22 mouse cellular contexts compared by ENCODE assay signal in genomic region chr14:102505696-102506321, GRCm38 (mm10).
DNase-seq lines count a peak whose midpoint lies in the region; ATAC-seq and TF ChIP-seq lines count a peak whose summit lies in the region.
"Had no signal": no experiment of that assay in that cellular context is flagged by ENCODE, and none has a peak within 500 bp of the region (broad histone marks: within the 10 kb centered on the region; RNA-seq: fewer than 3 reads in every experiment).

No protein-coding gene starts in this region.

- DNase-seq in gastrocnemius, postnatal 25 days = peak; percentile 7
- no peak for DNase-seq in gastrocnemius, adult 8-10 months (ENCODE audit: low spot score in 2 of 2)
- DNase-seq in kidney, postnatal 0 days (ENCODE audit: low spot score) = peak; percentile 14
- DNase-seq in kidney, postnatal 25 days = no peak
- DNase-seq in limb, embryonic 14.5 days (ENCODE audit: low spot score) = peak; percentile 68
- DNase-seq in spleen, adult 18-20 months = no peak
- DNase-seq in ovary, postnatal 14 days (ENCODE audit: low spot score) = no peak
- DNase-seq: adrenal gland, adult 2 months; B cell, adult 2 months; cerebellum, adult 9-10 months; midbrain, embryonic 14.5 days; right cerebral cortex, postnatal 14 days; thymus, adult 18-20 months had no signal

- H3K9me3 ChIP-seq in kidney, postnatal 0 days (replicated peaks; ENCODE audit: low read length) = no peaks in the 10 kb centered on the region
- no peaks in the 10 kb centered on the region for H3K9me3 ChIP-seq in embryonic facial prominence, embryonic 13.5 days
- no peaks in the 10 kb centered on the region for H3K9me3 ChIP-seq in limb, embryonic 14.5 days (ENCODE audit: control insufficient read depth, low read length)
- H3K9me3 ChIP-seq: forebrain, embryonic 12.5 days; limb, embryonic 13.5 days; liver, embryonic 15.5 days; megakaryocyte, embryonic 14.5 days; neural tube, embryonic 15.5 days; stomach, embryonic 15.5 days had no signal

- no peak overlapping the region for H3K9ac ChIP-seq in kidney, postnatal 0 days (ENCODE audit: low read depth, low read length)
- H3K9ac ChIP-seq in embryonic facial prominence, embryonic 13.5 days = no peak overlapping the region
- no peak overlapping the region for H3K9ac ChIP-seq in limb, embryonic 14.5 days (ENCODE audit: low read depth, low read length, severe bottlenecking)
- H3K9ac ChIP-seq: forebrain, embryonic 12.5 days; limb, embryonic 13.5 days; liver, embryonic 15.5 days; neural tube, embryonic 15.5 days; stomach, embryonic 15.5 days had no signal

- no peak overlapping the region for H3K4me2 ChIP-seq in kidney, postnatal 0 days (ENCODE audit: low read length)
- H3K4me2 ChIP-seq in embryonic facial prominence, embryonic 13.5 days = no peak overlapping the region
- H3K4me2 ChIP-seq in limb, embryonic 14.5 days (replicated peaks; ENCODE audit: low read depth, low read length, severe bottlenecking) = no peak overlapping the region
- H3K4me2 ChIP-seq: forebrain, embryonic 12.5 days; limb, embryonic 13.5 days; liver, embryonic 15.5 days; neural tube, embryonic 15.5 days; stomach, embryonic 15.5 days had no signal

- H3K27me3 ChIP-seq in kidney, postnatal 0 days (ENCODE audit: insufficient read depth, low read length) = no peaks in the 10 kb centered on the region
- H3K27me3 ChIP-seq in embryonic facial prominence, embryonic 13.5 days = no peaks in the 10 kb centered on the region
- no peaks in the 10 kb centered on the region for H3K27me3 ChIP-seq in limb, embryonic 14.5 days (ENCODE audit: control insufficient read depth, insufficient read depth, low read length)
- H3K27me3 ChIP-seq: forebrain, embryonic 12.5 days; limb, embryonic 13.5 days; liver, embryonic 15.5 days; megakaryocyte, embryonic 14.5 days; neural tube, embryonic 15.5 days; stomach, embryonic 15.5 days had no signal

- H3K27ac ChIP-seq in kidney, postnatal 0 days = no peak overlapping the region
- peak overlapping the region; percentile 12; the same call in 1 of the 2 replicates for H3K27ac ChIP-seq in embryonic facial prominence, embryonic 13.5 days
- H3K27ac ChIP-seq in limb, embryonic 14.5 days (replicated peaks; ENCODE audit: low read depth, low read length) = no peak overlapping the region
- H3K27ac ChIP-seq: forebrain, embryonic 12.5 days; limb, embryonic 13.5 days; liver, embryonic 15.5 days; neural tube, embryonic 15.5 days; stomach, embryonic 15.5 days had no signal

- WGBS in kidney, postnatal 0 days = 76% methylated on average over 3 of the region's 3 CpGs
- WGBS in embryonic facial prominence, embryonic 13.5 days = 43% methylated on average over 3 of the region's 3 CpGs
- WGBS in limb, embryonic 14.5 days = 48% methylated on average over 3 of the region's 3 CpGs

- no peak for TF ChIP-seq POLR2A in limb, embryonic 14.5 days (IDR thresholded peaks at IDR 0.05; ENCODE audit: borderline replicate concordance, extremely low read depth, insufficient read depth, insufficient read length)

- H3K36me3 ChIP-seq in kidney, postnatal 0 days (ENCODE audit: insufficient read depth, low read length) = no peaks in the 10 kb centered on the region
- H3K36me3 ChIP-seq in embryonic facial prominence, embryonic 13.5 days = no peaks in the 10 kb centered on the region
- H3K36me3 ChIP-seq in limb, embryonic 14.5 days (ENCODE audit: control insufficient read depth, insufficient read depth, low read length) = no peaks in the 10 kb centered on the region
- H3K36me3 ChIP-seq: forebrain, embryonic 12.5 days; limb, embryonic 13.5 days; liver, embryonic 15.5 days; neural tube, embryonic 15.5 days; stomach, embryonic 15.5 days had no signal

- no peak for ATAC-seq in kidney, postnatal 0 days (replicated peaks; ENCODE audit: low FRiP score, low read depth)
- no peak for ATAC-seq in embryonic facial prominence, embryonic 13.5 days (ENCODE audit: insufficient number of reproducible peaks, insufficient read depth, low FRiP score, low TSS enrichment, low read depth)
- ATAC-seq in limb, embryonic 14.5 days (ENCODE audit: low FRiP score, low read depth) = no peak
- ATAC-seq: hindbrain, embryonic 16.5 days; intestine, embryonic 16.5 days had no signal

- no peak for TF ChIP-seq CTCF in kidney, postnatal 0 days (IDR thresholded peaks at IDR 0.05; ENCODE audit: low read depth)

- no peak overlapping the region for H3K4me3 ChIP-seq in kidney, postnatal 0 days (replicated peaks; ENCODE audit: low read depth, low read length)
- no peak overlapping the region for H3K4me3 ChIP-seq in embryonic facial prominence, embryonic 13.5 days
- H3K4me3 ChIP-seq in limb, embryonic 14.5 days (replicated peaks; ENCODE audit: low read length) = no peak overlapping the region
- H3K4me3 ChIP-seq: forebrain, embryonic 12.5 days; limb, embryonic 13.5 days; liver, embryonic 15.5 days; megakaryocyte, embryonic 14.5 days; neural tube, embryonic 15.5 days; stomach, embryonic 15.5 days had no signal

- H3K4me1 ChIP-seq in kidney, postnatal 0 days (replicated peaks; ENCODE audit: insufficient read depth, low read length) = no peaks in the 10 kb centered on the region
- peaks cover 3% of the 10 kb centered on the region; the same call in 1 of the 2 replicates for H3K4me1 ChIP-seq in embryonic facial prominence, embryonic 13.5 days
- no peaks in the 10 kb centered on the region; the same call in 1 of the 2 replicates for H3K4me1 ChIP-seq in limb, embryonic 14.5 days (ENCODE audit: control insufficient read depth, insufficient read depth, low read length)
- H3K4me1 ChIP-seq: forebrain, embryonic 12.5 days; liver, embryonic 15.5 days; megakaryocyte, embryonic 14.5 days; neural tube, embryonic 15.5 days; stomach, embryonic 15.5 days had no signal

Comparison
In these comparisons a context has a peak if more than half of its experiments do, and no peak if none do; other contexts are left out.
1. DNase-seq: peak in gastrocnemius, postnatal 25 days (single experiment), kidney, postnatal 0 days (single experiment) and limb, embryonic 14.5 days (single experiment); none in gastrocnemius, adult 8-10 months (0 of 2), kidney, postnatal 25 days (0 of 2), spleen, adult 18-20 months (0 of 2) and ovary, postnatal 14 days (single experiment).